Mouse (Mus musculus): ENCODE measurements around the gene Ly6g6e. TPM values are rescaled to one million over a fixed set of nuclear protein-coding genes. Genes with fewer than 3 reads are reported as not detected.

Gene Ly6g6e
- polyA plus RNA-seq, 1 experiment from 2014 or later: 33.0 TPM

GRCm38 (mm10) chr17:35126206-35126611, 49.5 kb downstream of the Ly6g6e start, which contains the start of gene D17H6S53E:
TSS of gene D17H6S53E (plus strand) at chr17:35126373.
- Histone ChIP-seq H3K36me3 (peaks cover 16% of the 10 kb centered on the region), H3K9ac (peak within 1 kb of the TSS; percentile 73), H3K4me1 (peaks cover 40% of the 10 kb centered on the region), H3K4me2 (replicated peaks) (peak within 1 kb of the TSS; percentile 71), H3K4me3 (replicated peaks) (peak within 1 kb of the TSS; percentile 63), H3K9me3 (replicated peaks) (no peaks in the 10 kb centered on the region), H3K27ac (replicated peaks) (peak within 1 kb of the TSS; percentile 89), H3K27me3 (no peaks in the 10 kb centered on the region)
- ATAC-seq (ENCODE audit: insufficient number of reproducible peaks, low FRiP score, low TSS enrichment, low read depth): peak; percentile 56
- under 1% methylated on average over 36 of the region's 36 CpGs for WGBS

DNA sequence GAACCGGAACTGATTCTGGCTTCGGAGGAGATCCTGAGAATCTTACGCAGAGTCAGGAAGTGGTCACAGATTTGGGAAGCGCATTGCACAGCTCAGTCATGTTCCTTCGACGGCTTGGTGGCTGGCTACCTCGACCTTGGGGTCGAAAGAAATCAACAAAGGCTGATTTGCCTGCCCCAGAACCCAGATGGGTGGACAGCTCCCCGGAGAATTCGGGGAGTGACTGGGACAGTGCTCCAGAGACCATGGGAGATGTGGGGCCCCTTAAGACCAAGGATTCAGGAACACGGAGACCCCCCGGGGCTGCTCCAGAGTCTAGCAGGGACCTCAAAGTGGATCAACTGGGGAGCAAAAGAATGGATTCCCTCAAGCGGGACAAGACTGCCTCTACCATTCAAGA, 50.3 kb downstream of the Ly6g6e start:
- Histone ChIP-seq H3K4me3 (replicated peaks) (peak overlapping the region; percentile 63), H3K4me2 (replicated peaks) (peak overlapping the region; percentile 71), H3K27ac (replicated peaks) (peak overlapping the region; percentile 89), H3K9me3 (replicated peaks) (no peaks in the 10 kb centered on the region), H3K9ac (peak overlapping the region; percentile 73), H3K4me1 (peaks cover 38% of the 10 kb centered on the region), H3K27me3 (no peaks in the 10 kb centered on the region), H3K36me3 (peaks cover 16% of the 10 kb centered on the region)
- 70% methylated on average over 13 of the region's 13 CpGs for WGBS
- no peak for ATAC-seq (ENCODE audit: insufficient number of reproducible peaks, low FRiP score, low TSS enrichment, low read depth)

Other genes with a start within 250 kb of the Ly6g6e start
- gene Stk19, start 240.0 kb upstream of the Ly6g6e start, polyA plus RNA-seq (2015; fragmentation: Nextera tagmentation; extraction: Ambion mirVana): 30.4 and 33.8 TPM in 2 replicates
- gene Dxo, start 239.9 kb upstream of the Ly6g6e start, polyA plus RNA-seq (2015; fragmentation: Nextera tagmentation; extraction: Ambion mirVana): 66.2 and 70.7 TPM in 2 replicates
- gene Skiv2l, start 226.7 kb upstream of the Ly6g6e start, polyA plus RNA-seq (2015; fragmentation: Nextera tagmentation; extraction: Ambion mirVana): 50.6 and 55.0 TPM in 2 replicates
- 97.7 and 114 TPM in 2 replicates for gene Nelfe, start 226.5 kb upstream of the Ly6g6e start, polyA plus RNA-seq (2015; fragmentation: Nextera tagmentation; extraction: Ambion mirVana)
- gene Cfb, start 214.4 kb upstream of the Ly6g6e start, polyA plus RNA-seq (2015; fragmentation: Nextera tagmentation; extraction: Ambion mirVana): 2.9 and 3.2 TPM in 2 replicates
- 3.2 and 4.2 TPM in 2 replicates for gene Zbtb12, start 197.4 kb upstream of the Ly6g6e start, polyA plus RNA-seq (2015; fragmentation: Nextera tagmentation; extraction: Ambion mirVana)
- not detected in 2 replicates for gene Gm20547, start 194.9 kb upstream of the Ly6g6e start, polyA plus RNA-seq (2015; fragmentation: Nextera tagmentation; extraction: Ambion mirVana)
- gene C2, start 178.6 kb upstream of the Ly6g6e start, polyA plus RNA-seq (2015; fragmentation: Nextera tagmentation; extraction: Ambion mirVana): 6.7 and 7.3 TPM in 2 replicates
- 86.8 and 92.7 TPM in 2 replicates for gene Ehmt2, start 178.4 kb upstream of the Ly6g6e start, polyA plus RNA-seq (2015; fragmentation: Nextera tagmentation; extraction: Ambion mirVana)
- gene Slc44a4, start 162.4 kb upstream of the Ly6g6e start, polyA plus RNA-seq (2015; fragmentation: Nextera tagmentation; extraction: Ambion mirVana): 0.49 and 0.69 TPM in 2 replicates
- 20.8 and 22.7 TPM in 2 replicates for gene Neu1, start 145.6 kb upstream of the Ly6g6e start, polyA plus RNA-seq (2015; fragmentation: Nextera tagmentation; extraction: Ambion mirVana)
- 2.2 and 3.4 TPM in 2 replicates for gene Hspa1b, start 117.7 kb upstream of the Ly6g6e start, polyA plus RNA-seq (2015; fragmentation: Nextera tagmentation; extraction: Ambion mirVana)
- gene Gm20481, start 107.0 kb upstream of the Ly6g6e start, polyA plus RNA-seq (2015; fragmentation: Nextera tagmentation; extraction: Ambion mirVana): not detected in 2 replicates
- 19.5 and 19.7 TPM in 2 replicates for gene Hspa1a, start 104.7 kb upstream of the Ly6g6e start, polyA plus RNA-seq (2015; fragmentation: Nextera tagmentation; extraction: Ambion mirVana)
- 0.71 and 0.77 TPM in 2 replicates for gene Hspa1l, start 104.2 kb upstream of the Ly6g6e start, polyA plus RNA-seq (2015; fragmentation: Nextera tagmentation; extraction: Ambion mirVana)
- gene Lsm2, start 95.0 kb upstream of the Ly6g6e start, polyA plus RNA-seq (2015; fragmentation: Nextera tagmentation; extraction: Ambion mirVana): 163 and 173 TPM in 2 replicates
- 108 and 114 TPM in 2 replicates for gene Vars, start 75.9 kb upstream of the Ly6g6e start, polyA plus RNA-seq (2015; fragmentation: Nextera tagmentation; extraction: Ambion mirVana)
- 0.43 and 0.58 TPM in 2 replicates for gene Vwa7, start 60.3 kb upstream of the Ly6g6e start, polyA plus RNA-seq (2015; fragmentation: Nextera tagmentation; extraction: Ambion mirVana)
- gene Sapcd1, start 48.9 kb upstream of the Ly6g6e start, polyA plus RNA-seq (2015; fragmentation: Nextera tagmentation; extraction: Ambion mirVana): 21.5 and 23.4 TPM in 2 replicates
- 3.6 and 5.4 TPM in 2 replicates for gene Msh5, start 30.2 kb upstream of the Ly6g6e start, polyA plus RNA-seq (2015; fragmentation: Nextera tagmentation; extraction: Ambion mirVana)
- gene Clic1, start 26.9 kb upstream of the Ly6g6e start, polyA plus RNA-seq (2015; fragmentation: Nextera tagmentation; extraction: Ambion mirVana): 324 and 329 TPM in 2 replicates
- gene Ddah2, start 17.9 kb upstream of the Ly6g6e start, polyA plus RNA-seq (2015; fragmentation: Nextera tagmentation; extraction: Ambion mirVana): 319 and 347 TPM in 2 replicates
- gene Ly6g6c, start 11.5 kb upstream of the Ly6g6e start, polyA plus RNA-seq (2015; fragmentation: Nextera tagmentation; extraction: Ambion mirVana): 98.5 and 131 TPM in 2 replicates
- gene Mpig6b, start 10.7 kb upstream of the Ly6g6e start, polyA plus RNA-seq (2015; fragmentation: Nextera tagmentation; extraction: Ambion mirVana): 1.1 and 1.4 TPM in 2 replicates
- gene Ly6g6d, start 1.2 kb downstream of the Ly6g6e start, polyA plus RNA-seq (2015; fragmentation: Nextera tagmentation; extraction: Ambion mirVana): 1.5 and 2.3 TPM in 2 replicates
- gene Ly6g6f, start 8.7 kb downstream of the Ly6g6e start, polyA plus RNA-seq (2015; fragmentation: Nextera tagmentation; extraction: Ambion mirVana): 0.20 and 0.28 TPM in 2 replicates
- gene Abhd16a, start 12.4 kb downstream of the Ly6g6e start, polyA plus RNA-seq (2015; fragmentation: Nextera tagmentation; extraction: Ambion mirVana): 102 and 105 TPM in 2 replicates
- not detected in 2 replicates for gene Ly6g5c, start 31.4 kb downstream of the Ly6g6e start, polyA plus RNA-seq (2015; fragmentation: Nextera tagmentation; extraction: Ambion mirVana)
- 1.4 and 1.8 TPM in 2 replicates for gene Ly6g5b, start 38.5 kb downstream of the Ly6g6e start, polyA plus RNA-seq (2015; fragmentation: Nextera tagmentation; extraction: Ambion mirVana)
- gene Gpank1, start 44.6 kb downstream of the Ly6g6e start, polyA plus RNA-seq (2015; fragmentation: Nextera tagmentation; extraction: Ambion mirVana): 19.5 and 20.1 TPM in 2 replicates
- gene Csnk2b, start 45.2 kb downstream of the Ly6g6e start, polyA plus RNA-seq (2015; fragmentation: Nextera tagmentation; extraction: Ambion mirVana): 278 and 279 TPM in 2 replicates
- gene D17H6S53E, start 49.5 kb downstream of the Ly6g6e start, polyA plus RNA-seq (2015; fragmentation: Nextera tagmentation; extraction: Ambion mirVana): 11.2 and 12.2 TPM in 2 replicates
- 0.17 TPM in 1 of 2 replicates, not detected in the other for gene Apom, start 55.1 kb downstream of the Ly6g6e start, polyA plus RNA-seq (2015; fragmentation: Nextera tagmentation; extraction: Ambion mirVana)
- 57.8 TPM in 2 replicates for gene Bag6, start 58.3 kb downstream of the Ly6g6e start, polyA plus RNA-seq (2015; fragmentation: Nextera tagmentation; extraction: Ambion mirVana)
- gene Prrc2a, start 88.0 kb downstream of the Ly6g6e start, polyA plus RNA-seq (2015; fragmentation: Nextera tagmentation; extraction: Ambion mirVana): 179 and 198 TPM in 2 replicates
- gene Aif1, start 99.2 kb downstream of the Ly6g6e start, polyA plus RNA-seq (2015; fragmentation: Nextera tagmentation; extraction: Ambion mirVana): 15.5 and 17.5 TPM in 2 replicates
- 27.2 and 27.4 TPM in 2 replicates for gene Lst1, start 111.5 kb downstream of the Ly6g6e start, polyA plus RNA-seq (2015; fragmentation: Nextera tagmentation; extraction: Ambion mirVana)
- gene Ltb, start 117.5 kb downstream of the Ly6g6e start, polyA plus RNA-seq (2015; fragmentation: Nextera tagmentation; extraction: Ambion mirVana): 2.3 and 2.9 TPM in 2 replicates
- gene Tnf, start 125.1 kb downstream of the Ly6g6e start, polyA plus RNA-seq (2015; fragmentation: Nextera tagmentation; extraction: Ambion mirVana): 0.47 and 0.76 TPM in 2 replicates
- 0.27 and 0.32 TPM in 2 replicates for gene Lta, start 128.4 kb downstream of the Ly6g6e start, polyA plus RNA-seq (2015; fragmentation: Nextera tagmentation; extraction: Ambion mirVana)
- gene Gm16181, start 143.9 kb downstream of the Ly6g6e start, polyA plus RNA-seq (2015; fragmentation: Nextera tagmentation; extraction: Ambion mirVana): 0.57 TPM in 1 of 2 replicates, not detected in the other
- 4.1 and 4.4 TPM in 2 replicates for gene Atp6v1g2, start 156.8 kb downstream of the Ly6g6e start, polyA plus RNA-seq (2015; fragmentation: Nextera tagmentation; extraction: Ambion mirVana)
- gene Nfkbil1, start 158.9 kb downstream of the Ly6g6e start, polyA plus RNA-seq (2015; fragmentation: Nextera tagmentation; extraction: Ambion mirVana): 11.8 and 12.7 TPM in 2 replicates
- gene Ddx39b, start 164.8 kb downstream of the Ly6g6e start, polyA plus RNA-seq (2015; fragmentation: Nextera tagmentation; extraction: Ambion mirVana): 406 and 413 TPM in 2 replicates
- 81.6 and 82.0 TPM in 2 replicates for gene H2-D1, start 185.8 kb downstream of the Ly6g6e start, polyA plus RNA-seq (2015; fragmentation: Nextera tagmentation; extraction: Ambion mirVana)
- not detected in 2 replicates for gene H2-Q1, start 243.5 kb downstream of the Ly6g6e start, polyA plus RNA-seq (2015; fragmentation: Nextera tagmentation; extraction: Ambion mirVana)